Comparison of ENCODE assay signal across 24 mouse cellular contexts in genomic region chr19:60651102-60651695, GRCm38 (mm10).
A peak's percentile ranks its signal among the peaks of the same experiment; 100 is the strongest.
DNase-seq lines count a peak whose midpoint lies in the region; ATAC-seq and TF ChIP-seq lines count a peak whose summit lies in the region.
"Had no signal": no experiment of that assay in that cellular context is flagged by ENCODE, and none has a peak within 500 bp of the region (broad histone marks: within the 10 kb centered on the region; RNA-seq: fewer than 3 reads in every experiment).

No protein-coding gene starts in this region.

- no peak for ATAC-seq in forebrain, embryonic 14.5 days
- no peak for ATAC-seq in forebrain, embryonic 15.5 days (replicated peaks)
- peak; percentile 88 for ATAC-seq in Patski
- ATAC-seq in midbrain, embryonic 16.5 days = peak; percentile 82
- no peak for ATAC-seq in intestine, postnatal 0 days
- ATAC-seq: CD4-positive, CD25-positive, alpha-beta regulatory T cell, adult 4 months had no signal

- POLR2A ChIA-PET in Patski (lab: Charles Lee) = interaction anchor here (0.7 to 2.9 kb wide), 4 partner anchors 9 to 36 kb away, joined by 3 to 12 read pairs (median 4); no protein-coding TSS in a partner anchor

- H3K4me2 ChIP-seq in forebrain, embryonic 14.5 days (ENCODE audit: low read length) = no peak overlapping the region
- H3K4me2 ChIP-seq in forebrain, embryonic 15.5 days (replicated peaks) = no peak overlapping the region
- no peak overlapping the region for H3K4me2 ChIP-seq in midbrain, embryonic 16.5 days (ENCODE audit: low read length)
- no peak overlapping the region for H3K4me2 ChIP-seq in intestine, postnatal 0 days (replicated peaks; ENCODE audit: low read depth)
- H3K4me2 ChIP-seq: embryonic facial prominence, embryonic 13.5 days; heart, embryonic 11.5 days; hindbrain, embryonic 13.5 days; limb, embryonic 12.5 days; liver, embryonic 15.5 days; lung, embryonic 14.5 days had no signal

- CTCF ChIA-PET in Patski (lab: Charles Lee) = interaction anchor here (0.9 to 1.3 kb wide), 3 partner anchors 9 to 100 kb away, joined by 3 to 10 read pairs (median 3); no protein-coding TSS in a partner anchor

- intact Hi-C loops in left cerebral cortex, postnatal 10 days (cut with DNase I) = no loop called here

- no peaks in the 10 kb centered on the region for H3K4me1 ChIP-seq in forebrain, embryonic 14.5 days (ENCODE audit: control insufficient read depth, insufficient read depth, low read length)
- no peaks in the 10 kb centered on the region for H3K4me1 ChIP-seq in forebrain, embryonic 15.5 days
- H3K4me1 ChIP-seq in midbrain, embryonic 16.5 days (ENCODE audit: control insufficient read depth, insufficient read depth, low read length) = peaks cover 3% of the 10 kb centered on the region; the same call in 1 of the 2 replicates
- H3K4me1 ChIP-seq in intestine, postnatal 0 days (replicated peaks; ENCODE audit: control insufficient read depth, insufficient read depth, low read length) = no peaks in the 10 kb centered on the region
- H3K4me1 ChIP-seq: embryonic facial prominence, embryonic 13.5 days; hindbrain, embryonic 13.5 days; limb, embryonic 12.5 days; liver, embryonic 15.5 days had no signal

- no peaks in the 10 kb centered on the region for H3K27me3 ChIP-seq in forebrain, embryonic 14.5 days (replicated peaks; ENCODE audit: control insufficient read depth, insufficient read depth, low read length)
- H3K27me3 ChIP-seq in forebrain, embryonic 15.5 days = 0 out of 2 replicates have a peak, but pooled peaks cover 3% of the 10 kb centered on the region
- no peaks in the 10 kb centered on the region for H3K27me3 ChIP-seq in Patski
- no peaks in the 10 kb centered on the region for H3K27me3 ChIP-seq in midbrain, embryonic 16.5 days (ENCODE audit: control insufficient read depth, insufficient read depth, low read depth, low read length)
- H3K27me3 ChIP-seq in intestine, postnatal 0 days (replicated peaks; ENCODE audit: control insufficient read depth, insufficient read depth, low read length) = no peaks in the 10 kb centered on the region
- H3K27me3 ChIP-seq: embryonic facial prominence, embryonic 13.5 days; hindbrain, embryonic 13.5 days; limb, embryonic 12.5 days; liver, embryonic 15.5 days had no signal

- H3K9me3 ChIP-seq in forebrain, embryonic 14.5 days (replicated peaks; ENCODE audit: control insufficient read depth, low read length) = no peaks in the 10 kb centered on the region
- no peaks in the 10 kb centered on the region for H3K9me3 ChIP-seq in forebrain, embryonic 15.5 days
- no peaks in the 10 kb centered on the region for H3K9me3 ChIP-seq in midbrain, embryonic 16.5 days (replicated peaks; ENCODE audit: control insufficient read depth, low read length, poor library complexity, severe bottlenecking)
- no peaks in the 10 kb centered on the region for H3K9me3 ChIP-seq in intestine, postnatal 0 days (ENCODE audit: control insufficient read depth)
- H3K9me3 ChIP-seq: embryonic facial prominence, embryonic 13.5 days; hindbrain, embryonic 13.5 days; limb, embryonic 12.5 days; liver, embryonic 15.5 days had no signal

- H3K36me3 ChIP-seq in forebrain, embryonic 14.5 days (ENCODE audit: control insufficient read depth, insufficient read depth, low read length) = no peaks in the 10 kb centered on the region
- H3K36me3 ChIP-seq in forebrain, embryonic 15.5 days = no peaks in the 10 kb centered on the region
- H3K36me3 ChIP-seq in midbrain, embryonic 16.5 days (ENCODE audit: control insufficient read depth, insufficient read depth, low read length) = no peaks in the 10 kb centered on the region
- H3K36me3 ChIP-seq in intestine, postnatal 0 days (ENCODE audit: control insufficient read depth, insufficient read depth) = no peaks in the 10 kb centered on the region
- H3K36me3 ChIP-seq: embryonic facial prominence, embryonic 13.5 days; hindbrain, embryonic 13.5 days; limb, embryonic 12.5 days; liver, embryonic 15.5 days had no signal

- H3K9ac ChIP-seq in forebrain, embryonic 14.5 days (ENCODE audit: low read length) = no peak overlapping the region
- H3K9ac ChIP-seq in forebrain, embryonic 15.5 days (replicated peaks) = no peak overlapping the region
- no peak overlapping the region for H3K9ac ChIP-seq in midbrain, embryonic 16.5 days (ENCODE audit: low read depth, low read length)
- no peak overlapping the region for H3K9ac ChIP-seq in intestine, postnatal 0 days (ENCODE audit: low read depth, low read length)
- H3K9ac ChIP-seq: embryonic facial prominence, embryonic 13.5 days; hindbrain, embryonic 13.5 days; limb, embryonic 12.5 days; liver, embryonic 15.5 days; lung, embryonic 14.5 days had no signal

- in situ Hi-C loops in Patski (cut with MboI; ENCODE audit: low pct_unique_long_range_greater_than_20kb) = no loop called here

- H3K27ac ChIP-seq in forebrain, embryonic 14.5 days (ENCODE audit: low read depth, low read length) = no peak overlapping the region
- no peak overlapping the region for H3K27ac ChIP-seq in forebrain, embryonic 15.5 days (replicated peaks)
- H3K27ac ChIP-seq in midbrain, embryonic 16.5 days (ENCODE audit: low read length) = no peak overlapping the region
- H3K27ac ChIP-seq in intestine, postnatal 0 days (ENCODE audit: low read depth, low read length) = no peak overlapping the region
- H3K27ac ChIP-seq: embryonic facial prominence, embryonic 13.5 days; hindbrain, embryonic 13.5 days; limb, embryonic 12.5 days; liver, embryonic 15.5 days had no signal

- H3K4me3 ChIP-seq in forebrain, embryonic 14.5 days (ENCODE audit: low read depth, low read length) = no peak overlapping the region
- H3K4me3 ChIP-seq in forebrain, embryonic 15.5 days = no peak overlapping the region
- H3K4me3 ChIP-seq in midbrain, embryonic 16.5 days (ENCODE audit: low read depth, low read length) = no peak overlapping the region
- H3K4me3 ChIP-seq in intestine, postnatal 0 days (ENCODE audit: low read depth, low read length) = no peak overlapping the region
- H3K4me3 ChIP-seq: embryonic facial prominence, embryonic 13.5 days; erythroblast, embryonic 14.5 days; hindbrain, embryonic 13.5 days; limb, embryonic 12.5 days; liver, embryonic 15.5 days had no signal

- WGBS in forebrain, embryonic 14.5 days = 14% methylated on average over 10 of the region's 10 CpGs
- 9% methylated on average over 10 of the region's 10 CpGs for WGBS in forebrain, embryonic 15.5 days
- WGBS in midbrain, embryonic 16.5 days = 6% methylated on average over 10 of the region's 10 CpGs
- 30% methylated on average over 10 of the region's 10 CpGs for WGBS in intestine, postnatal 0 days

- TF ChIP-seq CTCF in Patski (IDR thresholded peaks at IDR 0.05) = no peak
- no peak for TF ChIP-seq CTCF in intestine, postnatal 0 days (IDR thresholded peaks at IDR 0.05; ENCODE audit: low read depth)

- peak; percentile 24 for DNase-seq in forebrain, embryonic 14.5 days (ENCODE audit: low spot score)
- peak; percentile 91 for DNase-seq in Patski (ENCODE audit: low read depth, low spot score)
- DNase-seq in embryo, embryonic 11.5 days (ENCODE audit: low read depth, low spot score) = peak; percentile 1
- no peak for DNase-seq in left cerebral cortex, postnatal 10 days (ENCODE audit: extremely low spot score in 1 of 2, low spot score in 2 of 2)
- DNase-seq: adrenal gland, adult 8-10 months; cerebellum, adult 8-10 months; gastrocnemius, postnatal 14 days; heart, postnatal 4 days; kidney, adult 11 months; kidney, postnatal 14 days; layer of hippocampus, adult 9-11 months; lung, embryonic 14.5 days; thymus, adult 2 months; thymus, postnatal 4 days had no signal

Comparison
In these comparisons a context has a peak if more than half of its experiments do, and no peak if none do; other contexts are left out.
1. ATAC-seq: peak in Patski (single experiment) and midbrain, embryonic 16.5 days (single experiment); none in forebrain, embryonic 14.5 days (single experiment), forebrain, embryonic 15.5 days (single experiment) and intestine, postnatal 0 days (single experiment).
2. DNase-seq: peak in forebrain, embryonic 14.5 days (single experiment), Patski (single experiment) and embryo, embryonic 11.5 days (single experiment); none in left cerebral cortex, postnatal 10 days (0 of 2).